Mouse (Mus musculus): Measurements from ENCODE around the gene Bbx. TPM values are rescaled to one million over a fixed set of nuclear protein-coding genes. Genes with fewer than 3 reads are reported as not detected.

Gene Bbx
- polyA plus RNA-seq, 1 experiment from 2014 or later = 28.5 TPM

GRCm38 (mm10) chr16:50428871-50429691 is 3.1 kb downstream of the Bbx start:
- Histone ChIP-seq H3K36me3 (ENCODE audit: control insufficient read depth, insufficient read depth, low read length) (peaks cover 3% of the 10 kb centered on the region; the same call in 1 of the 2 replicates), H3K4me3 (ENCODE audit: low read depth, low read length) (peak overlapping the region; percentile 94), H3K9me3 (ENCODE audit: control insufficient read depth, low read length) (no peaks in the 10 kb centered on the region), H3K27me3 (replicated peaks; ENCODE audit: control insufficient read depth, insufficient read depth, low read length) (no peaks in the 10 kb centered on the region), H3K9ac (ENCODE audit: low read depth, low read length) (peak overlapping the region; percentile 91), H3K27ac (replicated peaks; ENCODE audit: low read depth, low read length) (peak overlapping the region; percentile 65), H3K4me1 (ENCODE audit: control insufficient read depth, insufficient read depth, low read length) (peaks cover 11% of the 10 kb centered on the region), H3K4me2 (ENCODE audit: low read depth, low read length) (peak overlapping the region; percentile 98)
- DNase-seq (ENCODE audit: low spot score) (peak; percentile 11), ATAC-seq (ENCODE audit: low read depth) (no peak)
- 8% methylated on average over 23 of the region's 23 CpGs for WGBS

GRCm38 (mm10) chr16:50420130-50420529 is 12.1 kb downstream of the Bbx start:
- no peak overlapping the region for H3K4me3 ChIP-seq (ENCODE audit: low read depth, low read length)
- no peak overlapping the region for H3K4me2 ChIP-seq (ENCODE audit: low read depth, low read length)
- no peaks in the 10 kb centered on the region for H3K27me3 ChIP-seq (replicated peaks; ENCODE audit: control insufficient read depth, insufficient read depth, low read length)
- H3K27ac ChIP-seq (replicated peaks; ENCODE audit: low read depth, low read length) = no peak overlapping the region
- H3K36me3 ChIP-seq (ENCODE audit: control insufficient read depth, insufficient read depth, low read length) = 0 out of 2 replicates have a peak, but pooled peaks cover 4% of the 10 kb centered on the region
- H3K9me3 ChIP-seq (ENCODE audit: control insufficient read depth, low read length) = no peaks in the 10 kb centered on the region
- H3K4me1 ChIP-seq (ENCODE audit: control insufficient read depth, insufficient read depth, low read length) = no peaks in the 10 kb centered on the region
- H3K9ac ChIP-seq (ENCODE audit: low read depth, low read length) = no peak overlapping the region
- DNase-seq (ENCODE audit: low spot score) = peak; percentile 18
- ATAC-seq (ENCODE audit: low read depth) = no peak
- WGBS = 16% methylated on average over 1 of the region's 1 CpGs

GRCm38 (mm10) chr16:50415406-50415805 is 16.8 kb downstream of the Bbx start:
- WGBS = 78% methylated on average over 8 of the region's 8 CpGs
- H3K36me3 ChIP-seq (ENCODE audit: control insufficient read depth, insufficient read depth, low read length) = 0 out of 2 replicates have a peak, but pooled peaks cover 8% of the 10 kb centered on the region
- H3K9ac ChIP-seq (ENCODE audit: low read depth, low read length) = no peak overlapping the region
- no peaks in the 10 kb centered on the region for H3K9me3 ChIP-seq (ENCODE audit: control insufficient read depth, low read length)
- H3K4me3 ChIP-seq (ENCODE audit: low read depth, low read length) = no peak overlapping the region
- no peak for ATAC-seq (ENCODE audit: low read depth)
- no peaks in the 10 kb centered on the region for H3K4me1 ChIP-seq (ENCODE audit: control insufficient read depth, insufficient read depth, low read length)
- DNase-seq (ENCODE audit: low spot score) = no peak
- no peaks in the 10 kb centered on the region for H3K27me3 ChIP-seq (replicated peaks; ENCODE audit: control insufficient read depth, insufficient read depth, low read length)
- no peak overlapping the region for H3K4me2 ChIP-seq (ENCODE audit: low read depth, low read length)
- no peak overlapping the region for H3K27ac ChIP-seq (replicated peaks; ENCODE audit: low read depth, low read length)

GRCm38 (mm10) chr16:50402851-50403250 is 29.3 kb downstream of the Bbx start:
- ATAC-seq (ENCODE audit: low read depth) (no peak), DNase-seq (ENCODE audit: low spot score) (no peak)
- Histone ChIP-seq H3K27ac (replicated peaks; ENCODE audit: low read depth, low read length) (no peak overlapping the region), H3K36me3 (ENCODE audit: control insufficient read depth, insufficient read depth, low read length) (no peaks in the 10 kb centered on the region), H3K4me2 (ENCODE audit: low read depth, low read length) (no peak overlapping the region), H3K9me3 (ENCODE audit: control insufficient read depth, low read length) (no peaks in the 10 kb centered on the region), H3K4me3 (ENCODE audit: low read depth, low read length) (no peak overlapping the region), H3K4me1 (ENCODE audit: control insufficient read depth, insufficient read depth, low read length) (no peaks in the 10 kb centered on the region; the same call in 1 of the 2 replicates), H3K27me3 (replicated peaks; ENCODE audit: control insufficient read depth, insufficient read depth, low read length) (no peaks in the 10 kb centered on the region), H3K9ac (ENCODE audit: low read depth, low read length) (no peak overlapping the region)
- WGBS = 71% methylated on average over 5 of the region's 5 CpGs

- H3K4me1 ChIP-seq (ENCODE audit: control insufficient read depth, insufficient read depth, low read length) = no peaks in the 10 kb centered on the region; the same call in 1 of the 2 replicates
- ATAC-seq (ENCODE audit: low read depth) (no peak), DNase-seq (ENCODE audit: low spot score) (no peak)
- no peaks in the 10 kb centered on the region for H3K27me3 ChIP-seq (replicated peaks; ENCODE audit: control insufficient read depth, insufficient read depth, low read length)
- H3K4me3 ChIP-seq (ENCODE audit: low read depth, low read length) = no peak overlapping the region
- H3K9ac ChIP-seq (ENCODE audit: low read depth, low read length) = no peak overlapping the region
- no peak overlapping the region for H3K27ac ChIP-seq (replicated peaks; ENCODE audit: low read depth, low read length)
- no peaks in the 10 kb centered on the region for H3K36me3 ChIP-seq (ENCODE audit: control insufficient read depth, insufficient read depth, low read length)
- 89% methylated on average over 6 of the region's 6 CpGs for WGBS
- no peaks in the 10 kb centered on the region for H3K9me3 ChIP-seq (ENCODE audit: control insufficient read depth, low read length)
- H3K4me2 ChIP-seq (ENCODE audit: low read depth, low read length) = no peak overlapping the region
These were observed 32.4 kb downstream of the Bbx start for GRCm38 (mm10) chr16:50399775-50400174.

GRCm38 (mm10) chr16:50398564-50398963 is 33.6 kb downstream of the Bbx start:
- Histone ChIP-seq H3K4me1 (ENCODE audit: control insufficient read depth, insufficient read depth, low read length) (no peaks in the 10 kb centered on the region; the same call in 1 of the 2 replicates), H3K27ac (replicated peaks; ENCODE audit: low read depth, low read length) (no peak overlapping the region), H3K36me3 (ENCODE audit: control insufficient read depth, insufficient read depth, low read length) (no peaks in the 10 kb centered on the region), H3K9me3 (ENCODE audit: control insufficient read depth, low read length) (no peaks in the 10 kb centered on the region), H3K27me3 (replicated peaks; ENCODE audit: control insufficient read depth, insufficient read depth, low read length) (no peaks in the 10 kb centered on the region), H3K4me2 (ENCODE audit: low read depth, low read length) (no peak overlapping the region), H3K9ac (ENCODE audit: low read depth, low read length) (no peak overlapping the region), H3K4me3 (ENCODE audit: low read depth, low read length) (no peak overlapping the region)
- no peak for ATAC-seq (ENCODE audit: low read depth)
- no peak for DNase-seq (ENCODE audit: low spot score)
- WGBS = 85% methylated on average over 4 of the region's 4 CpGs

- no peak for ATAC-seq (ENCODE audit: low read depth)
- no peak overlapping the region for H3K4me3 ChIP-seq (ENCODE audit: low read depth, low read length)
- 77% methylated on average over 6 of the region's 6 CpGs for WGBS
- H3K4me2 ChIP-seq (ENCODE audit: low read depth, low read length) = no peak overlapping the region
- no peak overlapping the region for H3K27ac ChIP-seq (replicated peaks; ENCODE audit: low read depth, low read length)
- no peak for DNase-seq (ENCODE audit: low spot score)
- no peaks in the 10 kb centered on the region for H3K4me1 ChIP-seq (ENCODE audit: control insufficient read depth, insufficient read depth, low read length)
- no peaks in the 10 kb centered on the region for H3K9me3 ChIP-seq (ENCODE audit: control insufficient read depth, low read length)
- no peak overlapping the region for H3K9ac ChIP-seq (ENCODE audit: low read depth, low read length)
- no peaks in the 10 kb centered on the region for H3K27me3 ChIP-seq (replicated peaks; ENCODE audit: control insufficient read depth, insufficient read depth, low read length)
- H3K36me3 ChIP-seq (ENCODE audit: control insufficient read depth, insufficient read depth, low read length) = 0 out of 2 replicates have a peak, but pooled peaks cover 2% of the 10 kb centered on the region
These were observed 36.1 kb downstream of the Bbx start for GRCm38 (mm10) chr16:50395928-50396612.

GRCm38 (mm10) chr16:50388499-50388898 is 43.7 kb downstream of the Bbx start:
- no peak overlapping the region for H3K4me2 ChIP-seq (ENCODE audit: low read depth, low read length)
- 0 out of 2 replicates have a peak, but pooled peaks cover 3% of the 10 kb centered on the region for H3K36me3 ChIP-seq (ENCODE audit: control insufficient read depth, insufficient read depth, low read length)
- ATAC-seq (ENCODE audit: low read depth) (no peak), DNase-seq (ENCODE audit: low spot score) (no peak)
- no peak overlapping the region for H3K27ac ChIP-seq (replicated peaks; ENCODE audit: low read depth, low read length)
- no peaks in the 10 kb centered on the region for H3K4me1 ChIP-seq (ENCODE audit: control insufficient read depth, insufficient read depth, low read length)
- no peaks in the 10 kb centered on the region for H3K9me3 ChIP-seq (ENCODE audit: control insufficient read depth, low read length)
- no peaks in the 10 kb centered on the region for H3K27me3 ChIP-seq (replicated peaks; ENCODE audit: control insufficient read depth, insufficient read depth, low read length)
- WGBS = 74% methylated on average over 3 of the region's 3 CpGs
- no peak overlapping the region for H3K4me3 ChIP-seq (ENCODE audit: low read depth, low read length)
- no peak overlapping the region for H3K9ac ChIP-seq (ENCODE audit: low read depth, low read length)
